Mouse (Mus musculus): ENCODE data around the gene Atf6.

GRCm38 (mm10) chr1:170903485-170903884, 35.9 kb upstream of the Atf6 start:
- TF ChIP-seq CTCF (IDR thresholded peaks at IDR 0.05; ENCODE audit: control insufficient read depth, insufficient read depth, insufficient read length) (no peak), MAX (IDR thresholded peaks at IDR 0.05) (no peak), USF1 (IDR thresholded peaks at IDR 0.05; ENCODE audit: low read depth) (no peak), FOSL1 (IDR thresholded peaks at IDR 0.05; ENCODE audit: insufficient read depth, low read length, poor library complexity, severe bottlenecking) (no peak), MYOG (IDR thresholded peaks at IDR 0.05; ENCODE audit: control insufficient read depth, extremely low read depth, insufficient read length) (no peak), CEBPB (IDR thresholded peaks at IDR 0.05; ENCODE audit: low read depth) (no peak)

All from C2C12 (cell line).